Mouse (Mus musculus): Measurements from ENCODE around the gene Dpysl5. TPM values are rescaled to one million over a fixed set of nuclear protein-coding genes. Genes with fewer than 3 reads are reported as not detected.

Dpysl5 gene
- polyA plus RNA-seq, 1 experiment from 2014 or later, result 7.5 TPM

DNA sequence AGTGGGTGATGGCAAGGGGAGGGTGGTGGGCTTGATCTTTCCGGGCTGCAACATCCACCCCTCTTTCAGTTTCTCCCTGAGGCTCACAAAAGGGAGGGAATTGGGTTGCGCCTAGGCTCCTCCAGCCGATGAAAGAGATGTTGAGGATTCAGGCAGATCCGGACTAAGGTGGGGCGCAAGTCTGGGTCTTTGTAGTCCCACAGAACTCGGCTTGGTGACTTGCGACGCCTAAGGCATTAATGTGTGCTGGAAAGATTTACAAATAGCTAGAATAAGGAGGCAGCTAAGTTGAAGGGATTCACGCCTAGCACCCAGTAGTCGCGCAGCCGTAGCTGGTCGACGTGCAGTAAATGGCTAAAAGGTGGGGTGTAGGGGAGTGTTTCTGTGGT is 632 bp downstream of the Dpysl5 start:
- Histone ChIP-seq H3K4me1 (peaks cover 31% of the 10 kb centered on the region), H3K27ac (peak overlapping the region; percentile 36; the same call in 1 of the 2 replicates), H3K27me3 (peaks cover 72% of the 10 kb centered on the region), H3K9me3 (no peaks in the 10 kb centered on the region), H3K9ac (peak overlapping the region; percentile 67), H3K4me2 (peak overlapping the region; percentile 85), H3K4me3 (peak overlapping the region; percentile 54), H3K36me3 (no peaks in the 10 kb centered on the region)
- ATAC-seq (ENCODE audit: insufficient number of reproducible peaks, insufficient read depth, low FRiP score, low TSS enrichment, low read depth), result no peak
- under 1% methylated on average over 14 of the region's 14 CpGs for WGBS

DNA sequence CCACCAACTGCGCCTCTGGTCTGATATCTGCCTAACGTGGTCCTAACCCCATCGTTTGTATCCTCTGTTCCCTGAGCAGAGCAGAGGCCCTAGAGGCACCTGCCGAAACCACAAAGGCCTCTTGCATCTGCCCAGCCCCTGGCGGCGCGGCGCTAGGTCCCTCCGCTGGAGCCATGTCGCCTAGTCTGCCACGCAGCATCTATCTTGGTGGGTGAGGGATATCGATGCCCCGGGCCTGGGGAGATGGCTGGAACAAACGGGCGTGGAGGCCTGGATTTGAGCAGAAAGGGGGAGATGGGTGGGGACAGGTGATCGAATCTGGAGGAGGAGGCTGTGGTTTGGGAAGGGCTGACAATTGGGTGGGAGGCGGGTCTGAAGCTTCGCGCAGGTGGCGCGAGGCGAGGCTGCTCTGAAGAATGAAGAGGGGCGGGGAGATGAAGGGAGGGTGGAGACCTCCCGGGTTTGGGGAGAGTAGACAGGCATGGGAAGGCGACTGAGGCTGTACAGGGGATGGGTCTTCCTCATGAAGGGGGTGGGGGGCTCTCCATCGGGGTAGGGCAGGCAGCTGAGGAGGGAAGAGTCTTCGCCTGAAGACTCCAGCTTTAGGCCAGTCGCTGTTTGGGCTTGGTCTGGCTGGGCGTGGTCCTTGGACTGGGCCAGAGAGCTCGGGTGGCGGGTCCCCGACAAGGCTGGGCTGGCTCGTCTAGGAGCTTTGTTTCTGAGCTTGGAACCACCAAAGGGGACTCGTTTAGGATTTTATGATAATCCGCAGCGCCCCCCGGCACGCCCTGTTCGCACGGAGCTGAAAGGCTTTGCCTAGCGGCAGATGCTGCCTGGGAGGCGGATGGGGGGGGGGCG is 1.3 kb downstream of the Dpysl5 start:
- H3K4me2 ChIP-seq, result peak overlapping the region; percentile 85
- H3K4me1 ChIP-seq, result peaks cover 31% of the 10 kb centered on the region
- 0 out of 2 replicates have a peak overlapping the region, but pooled peaks have one; percentile 36 for H3K27ac ChIP-seq
- WGBS, result under 1% methylated on average over 43 of the region's 43 CpGs
- no peaks in the 10 kb centered on the region for H3K36me3 ChIP-seq
- peak overlapping the region; percentile 54 for H3K4me3 ChIP-seq
- peaks cover 70% of the 10 kb centered on the region for H3K27me3 ChIP-seq
- H3K9me3 ChIP-seq, result no peaks in the 10 kb centered on the region
- ATAC-seq (ENCODE audit: insufficient number of reproducible peaks, insufficient read depth, low FRiP score, low TSS enrichment, low read depth), result peak; percentile 28; the same call in 1 of the 2 replicates
- peak overlapping the region; percentile 67 for H3K9ac ChIP-seq

- Histone ChIP-seq H3K4me1 (peaks cover 31% of the 10 kb centered on the region), H3K9me3 (no peaks in the 10 kb centered on the region), H3K27me3 (peaks cover 66% of the 10 kb centered on the region), H3K4me3 (peak overlapping the region; percentile 54), H3K9ac (peak overlapping the region; percentile 67), H3K36me3 (no peaks in the 10 kb centered on the region), H3K4me2 (peak overlapping the region; percentile 85), H3K27ac (no peak overlapping the region)
- no peak for ATAC-seq (ENCODE audit: insufficient number of reproducible peaks, insufficient read depth, low FRiP score, low TSS enrichment, low read depth)
- WGBS, result under 1% methylated on average over 20 of the region's 20 CpGs
Observed at GRCm38 (mm10) chr5:30713299-30713675, 1.9 kb downstream of the Dpysl5 start.

DNA sequence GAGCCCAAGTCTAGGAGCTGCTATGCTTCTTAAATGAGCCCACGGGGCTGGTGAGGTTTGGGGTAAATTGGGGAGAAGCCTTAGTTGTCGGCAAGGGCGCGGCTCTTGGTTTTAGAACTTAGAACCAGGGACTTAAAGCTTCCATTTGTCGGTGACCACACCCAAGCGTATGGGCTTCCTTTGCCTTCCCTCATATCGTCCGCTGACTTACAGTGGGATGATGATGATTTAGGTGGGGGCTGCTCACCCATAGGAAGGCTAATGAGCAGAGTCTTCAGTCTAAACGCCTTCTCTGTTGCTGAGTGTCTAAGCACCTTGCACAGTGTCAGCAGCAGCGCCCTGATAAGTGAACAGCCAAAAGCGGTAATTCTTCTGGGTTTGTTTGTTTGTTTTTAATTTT is 2.3 kb downstream of the Dpysl5 start:
- Histone ChIP-seq H3K9ac (peak overlapping the region; percentile 67; the same call in 1 of the 2 replicates), H3K36me3 (no peaks in the 10 kb centered on the region), H3K27me3 (peaks cover 62% of the 10 kb centered on the region), H3K4me2 (peak overlapping the region; percentile 85), H3K4me1 (peaks cover 31% of the 10 kb centered on the region), H3K27ac (no peak overlapping the region), H3K4me3 (peak overlapping the region; percentile 54), H3K9me3 (no peaks in the 10 kb centered on the region)
- ATAC-seq (ENCODE audit: insufficient number of reproducible peaks, insufficient read depth, low FRiP score, low TSS enrichment, low read depth), result no peak
- 27% methylated on average over 11 of the region's 11 CpGs for WGBS

GRCm38 (mm10) chr5:30716311-30716710 is 4.9 kb downstream of the Dpysl5 start:
- Histone ChIP-seq H3K4me2 (no peak overlapping the region), H3K4me1 (peaks cover 24% of the 10 kb centered on the region), H3K9ac (no peak overlapping the region), H3K36me3 (no peaks in the 10 kb centered on the region), H3K27me3 (peaks cover 44% of the 10 kb centered on the region), H3K9me3 (no peaks in the 10 kb centered on the region), H3K4me3 (no peak overlapping the region), H3K27ac (no peak overlapping the region)
- WGBS, result 91% methylated on average over 2 of the region's 2 CpGs
- no peak for ATAC-seq (ENCODE audit: insufficient number of reproducible peaks, insufficient read depth, low FRiP score, low TSS enrichment, low read depth)

- Histone ChIP-seq H3K4me1 (peaks cover 13% of the 10 kb centered on the region), H3K27ac (no peak overlapping the region), H3K36me3 (no peaks in the 10 kb centered on the region), H3K9me3 (no peaks in the 10 kb centered on the region), H3K4me2 (no peak overlapping the region), H3K9ac (no peak overlapping the region), H3K4me3 (no peak overlapping the region), H3K27me3 (peaks cover 32% of the 10 kb centered on the region)
- ATAC-seq (ENCODE audit: insufficient number of reproducible peaks, insufficient read depth, low FRiP score, low TSS enrichment, low read depth), result no peak
- 73% methylated on average over 4 of the region's 4 CpGs for WGBS
Observed at GRCm38 (mm10) chr5:30717506-30717905, 6.1 kb downstream of the Dpysl5 start.

DNA sequence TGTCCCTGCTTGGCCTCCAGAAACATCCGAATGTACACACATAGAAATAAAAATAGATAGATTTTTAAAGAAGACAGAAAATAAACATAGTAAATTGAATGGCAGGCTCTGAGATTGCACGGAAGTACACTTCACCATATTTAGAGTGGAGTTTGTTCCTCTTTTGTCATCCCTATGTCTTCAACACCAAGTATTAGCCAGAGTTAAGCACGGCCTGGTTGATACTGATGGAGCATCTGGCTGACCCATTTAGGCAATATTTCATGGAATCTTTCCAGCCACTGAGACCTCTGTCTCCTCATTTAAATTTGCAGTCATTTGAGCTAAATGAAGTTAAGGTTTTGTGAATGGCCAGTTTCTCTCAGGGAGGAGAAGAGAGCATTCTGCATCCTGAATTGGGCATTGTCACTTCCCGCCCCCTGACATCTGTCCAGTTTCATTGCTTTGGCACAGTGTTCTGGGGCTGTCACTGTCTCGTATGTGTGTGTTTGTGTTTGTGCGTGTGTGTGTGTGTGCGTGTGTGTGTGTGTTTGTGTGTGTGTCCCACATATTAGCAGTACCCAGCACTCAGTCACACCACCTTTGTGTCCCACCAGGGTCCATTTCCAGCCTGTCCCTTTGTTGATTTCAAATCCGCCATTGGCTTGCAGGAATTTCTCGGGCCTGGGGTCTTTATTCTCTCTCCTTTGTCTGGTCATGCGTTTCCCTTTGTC is 6.8 kb downstream of the Dpysl5 start:
- H3K4me1 ChIP-seq, result peaks cover 7% of the 10 kb centered on the region
- peaks cover 26% of the 10 kb centered on the region for H3K27me3 ChIP-seq
- no peaks in the 10 kb centered on the region for H3K36me3 ChIP-seq
- H3K9me3 ChIP-seq, result no peaks in the 10 kb centered on the region
- no peak overlapping the region for H3K27ac ChIP-seq
- H3K9ac ChIP-seq, result no peak overlapping the region
- WGBS, result 71% methylated on average over 10 of the region's 10 CpGs
- no peak for ATAC-seq (ENCODE audit: insufficient number of reproducible peaks, insufficient read depth, low FRiP score, low TSS enrichment, low read depth)
- H3K4me3 ChIP-seq, result no peak overlapping the region
- no peak overlapping the region for H3K4me2 ChIP-seq

DNA sequence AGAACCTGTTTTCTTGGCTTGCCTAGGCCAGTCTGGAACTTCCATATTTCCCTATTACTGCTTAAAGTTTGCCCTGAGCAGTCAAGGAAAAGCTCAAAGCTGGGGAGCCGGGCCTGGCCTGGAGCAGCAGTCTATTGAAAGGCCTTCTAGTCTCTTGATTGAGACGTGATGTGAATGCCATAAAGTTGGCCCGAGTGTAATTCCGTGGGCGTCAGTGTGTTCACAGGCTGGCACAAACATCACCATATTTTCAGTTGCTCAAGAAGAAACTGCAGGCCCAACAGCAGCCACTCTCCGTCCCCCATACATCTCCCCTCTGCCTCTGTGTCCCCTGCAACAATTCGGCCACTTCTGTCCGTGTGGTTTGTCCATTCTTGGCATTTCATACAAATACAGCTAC is 10.6 kb downstream of the Dpysl5 start:
- no peak overlapping the region for H3K9ac ChIP-seq
- no peaks in the 10 kb centered on the region for H3K9me3 ChIP-seq
- H3K4me3 ChIP-seq, result no peak overlapping the region
- no peaks in the 10 kb centered on the region for H3K4me1 ChIP-seq
- H3K27ac ChIP-seq, result no peak overlapping the region
- H3K4me2 ChIP-seq, result no peak overlapping the region
- H3K36me3 ChIP-seq, result no peaks in the 10 kb centered on the region
- no peaks in the 10 kb centered on the region for H3K27me3 ChIP-seq
- ATAC-seq (ENCODE audit: insufficient number of reproducible peaks, insufficient read depth, low FRiP score, low TSS enrichment, low read depth), result no peak
- WGBS, result 86% methylated on average over 8 of the region's 8 CpGs

DNA sequence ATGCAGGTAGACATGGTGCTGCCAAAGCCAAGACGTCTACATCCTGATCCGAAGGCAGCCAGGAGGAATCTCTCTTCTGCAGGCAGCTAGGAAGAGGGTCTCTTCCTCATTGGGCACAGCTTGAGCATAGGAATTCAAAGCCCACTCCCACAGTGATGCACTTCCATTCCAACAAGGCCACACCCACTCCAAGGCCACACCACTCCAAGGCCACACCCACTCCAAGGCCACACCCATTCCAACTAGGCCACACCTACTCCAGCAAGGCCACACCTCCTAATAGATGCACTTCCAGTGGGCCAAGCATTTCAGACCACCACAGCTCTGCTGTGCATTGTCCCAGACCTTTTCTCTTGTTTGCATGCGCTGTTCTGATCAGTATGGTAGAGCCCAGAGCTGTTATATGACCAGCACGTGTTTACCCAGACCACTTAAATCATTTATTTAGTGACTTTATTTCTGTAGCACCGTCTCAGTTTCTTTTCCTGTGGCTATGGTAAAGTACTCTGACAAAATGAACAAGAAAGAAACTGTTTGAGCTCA is 14.9 kb downstream of the Dpysl5 start:
- H3K27me3 ChIP-seq, result no peaks in the 10 kb centered on the region
- H3K4me3 ChIP-seq, result no peak overlapping the region
- H3K36me3 ChIP-seq, result no peaks in the 10 kb centered on the region
- ATAC-seq (ENCODE audit: insufficient number of reproducible peaks, insufficient read depth, low FRiP score, low TSS enrichment, low read depth), result no peak
- H3K9ac ChIP-seq, result no peak overlapping the region
- H3K27ac ChIP-seq, result no peak overlapping the region
- H3K9me3 ChIP-seq, result no peaks in the 10 kb centered on the region
- H3K4me1 ChIP-seq, result peaks cover 2% of the 10 kb centered on the region; the same call in 1 of the 2 replicates
- 87% methylated on average over 5 of the region's 5 CpGs for WGBS
- H3K4me2 ChIP-seq, result no peak overlapping the region

DNA sequence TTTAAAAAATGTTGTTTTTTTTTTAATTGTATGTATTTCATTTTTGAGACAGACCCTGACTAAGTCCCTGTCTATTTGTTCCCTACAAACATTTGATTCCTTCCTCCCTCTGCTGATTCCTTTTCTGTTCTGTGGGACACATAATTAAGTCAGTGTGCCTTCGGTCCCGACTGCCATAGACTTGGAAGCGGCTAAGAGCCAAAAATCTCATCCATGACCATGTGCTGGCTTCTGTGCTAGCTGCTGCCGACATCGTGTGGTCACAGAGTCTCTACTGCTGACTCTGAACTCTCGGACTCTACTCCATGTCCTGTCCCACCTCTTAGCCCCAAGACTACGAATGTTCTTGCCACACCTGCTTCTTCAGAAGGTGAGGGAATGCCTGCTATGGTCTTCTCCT is 21.1 kb downstream of the Dpysl5 start:
- Histone ChIP-seq H3K27me3 (no peaks in the 10 kb centered on the region), H3K9me3 (no peaks in the 10 kb centered on the region), H3K4me1 (peaks cover 15% of the 10 kb centered on the region), H3K4me2 (no peak overlapping the region), H3K27ac (no peak overlapping the region), H3K4me3 (no peak overlapping the region), H3K36me3 (no peaks in the 10 kb centered on the region), H3K9ac (no peak overlapping the region)
- ATAC-seq (ENCODE audit: insufficient number of reproducible peaks, insufficient read depth, low FRiP score, low TSS enrichment, low read depth), result no peak
- 74% methylated on average over 7 of the region's 7 CpGs for WGBS

- ATAC-seq (ENCODE audit: insufficient number of reproducible peaks, insufficient read depth, low FRiP score, low TSS enrichment, low read depth), result no peak
- no peaks in the 10 kb centered on the region for H3K36me3 ChIP-seq
- WGBS, result 34% methylated on average over 4 of the region's 4 CpGs
- no peaks in the 10 kb centered on the region for H3K27me3 ChIP-seq
- peaks cover 34% of the 10 kb centered on the region for H3K4me1 ChIP-seq
- H3K4me2 ChIP-seq, result no peak overlapping the region
- H3K27ac ChIP-seq, result no peak overlapping the region
- H3K9ac ChIP-seq, result no peak overlapping the region
- H3K9me3 ChIP-seq, result no peaks in the 10 kb centered on the region
- no peak overlapping the region for H3K4me3 ChIP-seq
Observed at GRCm38 (mm10) chr5:30734666-30735065, 23.3 kb downstream of the Dpysl5 start.

All from embryonic facial prominence, embryonic 13.5 days (tissue).